Mouse (Mus musculus): ENCODE data around the gene Ppp4r2. TPM values are rescaled to one million over a fixed set of nuclear protein-coding genes. Genes with fewer than 3 reads are reported as not detected.

Ppp4r2 gene
- total and polyA plus RNA-seq, 2 experiments from 2014 or later, result 11.2 to 17.6 TPM

DNA sequence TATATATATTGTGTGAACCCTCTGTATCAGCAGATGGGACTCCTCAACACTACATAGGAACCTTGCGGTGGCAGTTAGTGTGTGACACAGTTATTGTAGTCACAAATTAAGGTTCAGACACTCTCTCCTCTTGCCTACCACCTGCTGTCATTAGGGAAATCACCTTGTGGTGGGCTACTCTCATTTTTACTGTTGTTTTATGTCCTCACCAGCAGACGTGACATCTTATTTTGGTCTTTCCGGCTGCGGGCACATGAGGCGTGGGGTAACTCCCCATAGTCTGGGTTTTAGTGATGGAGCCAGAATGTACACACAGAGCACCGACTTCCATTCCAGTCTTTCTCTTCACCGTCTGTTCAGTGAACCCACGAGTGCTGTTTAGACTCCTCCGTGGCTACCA lies 26.2 kb upstream of the Ppp4r2 start:
- WGBS, result 88% methylated on average over 9 of the region's 9 CpGs

GRCm38 (mm10) chr6:100807746-100808145 lies 25.7 kb upstream of the Ppp4r2 start:
- 38% methylated on average over 1 of the region's 1 CpGs for WGBS
- no peak for TF ChIP-seq EP300 (IDR thresholded peaks at IDR 0.05; ENCODE audit: low read depth)
- TF ChIP-seq CTCF (IDR thresholded peaks at IDR 0.05; ENCODE audit: low read depth), result no peak

More for the DNA sequence above, 26.2 kb upstream of the Ppp4r2 start:
- Histone ChIP-seq H3K36me3 (replicated peaks; ENCODE audit: control insufficient read depth, insufficient read depth, low read length) (no peaks in the 10 kb centered on the region), H3K9me3 (replicated peaks; ENCODE audit: control insufficient read depth, low read length) (no peaks in the 10 kb centered on the region), H3K4me1 (ENCODE audit: control insufficient read depth, insufficient read depth) (no peaks in the 10 kb centered on the region), H3K4me2 (ENCODE audit: low read depth, low read length) (no peak overlapping the region), H3K4me3 (ENCODE audit: low read depth, low read length) (no peak overlapping the region), H3K27me3 (ENCODE audit: control insufficient read depth, insufficient read depth, low read length) (no peaks in the 10 kb centered on the region), H3K9ac (replicated peaks; ENCODE audit: low read depth, low read length) (no peak overlapping the region), H3K27ac (ENCODE audit: low read depth) (no peak overlapping the region)
- no peak for TF ChIP-seq EP300 (IDR thresholded peaks at IDR 0.05; ENCODE audit: low read depth)
- no peak for TF ChIP-seq CTCF (IDR thresholded peaks at IDR 0.05; ENCODE audit: low read depth)
- DNase-seq (ENCODE audit: low spot score) (no peak), ATAC-seq (ENCODE audit: insufficient read depth, low read depth) (no peak)

GRCm38 (mm10) chr6:100808221-100808778 lies 25.1 kb upstream of the Ppp4r2 start:
- H3K9me3 ChIP-seq (replicated peaks; ENCODE audit: control insufficient read depth, low read length), result no peaks in the 10 kb centered on the region
- WGBS, result 81% methylated on average over 6 of the region's 6 CpGs
- no peaks in the 10 kb centered on the region for H3K36me3 ChIP-seq (replicated peaks; ENCODE audit: control insufficient read depth, insufficient read depth, low read length)
- ATAC-seq (ENCODE audit: insufficient read depth, low read depth) (no peak), DNase-seq (ENCODE audit: low spot score) (no peak)
- no peak overlapping the region for H3K4me2 ChIP-seq (ENCODE audit: low read depth, low read length)
- H3K27ac ChIP-seq (ENCODE audit: low read depth), result no peak overlapping the region
- H3K9ac ChIP-seq (replicated peaks; ENCODE audit: low read depth, low read length), result no peak overlapping the region
- H3K4me3 ChIP-seq (ENCODE audit: low read depth, low read length), result no peak overlapping the region
- H3K27me3 ChIP-seq (ENCODE audit: control insufficient read depth, insufficient read depth, low read length), result no peaks in the 10 kb centered on the region
- TF ChIP-seq CTCF (IDR thresholded peaks at IDR 0.05; ENCODE audit: low read depth) (no peak), EP300 (IDR thresholded peaks at IDR 0.05; ENCODE audit: low read depth) (no peak)
- H3K4me1 ChIP-seq (ENCODE audit: control insufficient read depth, insufficient read depth), result no peaks in the 10 kb centered on the region

More at GRCm38 (mm10) chr6:100807746-100808145, 25.7 kb upstream of the Ppp4r2 start:
- no peaks in the 10 kb centered on the region for H3K36me3 ChIP-seq (replicated peaks; ENCODE audit: control insufficient read depth, insufficient read depth, low read length)
- H3K9me3 ChIP-seq (replicated peaks; ENCODE audit: control insufficient read depth, low read length), result no peaks in the 10 kb centered on the region
- ATAC-seq (ENCODE audit: insufficient read depth, low read depth) (no peak), DNase-seq (ENCODE audit: low spot score) (no peak)
- no peak overlapping the region for H3K9ac ChIP-seq (replicated peaks; ENCODE audit: low read depth, low read length)
- H3K27ac ChIP-seq (ENCODE audit: low read depth), result no peak overlapping the region
- H3K4me1 ChIP-seq (ENCODE audit: control insufficient read depth, insufficient read depth), result no peaks in the 10 kb centered on the region
- no peak overlapping the region for H3K4me2 ChIP-seq (ENCODE audit: low read depth, low read length)
- no peaks in the 10 kb centered on the region for H3K27me3 ChIP-seq (ENCODE audit: control insufficient read depth, insufficient read depth, low read length)
- H3K4me3 ChIP-seq (ENCODE audit: low read depth, low read length), result no peak overlapping the region

DNA sequence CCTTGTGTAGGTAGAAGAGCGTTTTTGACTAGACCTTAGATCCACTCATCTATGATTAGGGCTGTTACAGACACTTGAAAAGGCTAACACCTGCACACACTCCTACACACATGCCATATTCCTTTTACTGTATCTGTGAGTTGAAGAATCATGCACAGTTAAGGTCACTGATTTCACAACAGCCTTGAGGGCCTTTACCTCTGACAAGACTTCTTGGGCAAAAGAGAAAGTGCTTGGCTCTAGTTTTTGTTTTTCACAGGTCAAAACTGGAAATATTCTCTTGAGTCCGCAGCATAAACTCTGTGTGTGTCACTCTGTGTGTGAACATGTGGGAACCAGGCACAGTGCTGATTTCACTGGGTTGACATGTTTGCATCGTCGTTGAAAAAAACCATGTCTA lies 23.3 kb upstream of the Ppp4r2 start:
- Histone ChIP-seq H3K36me3 (replicated peaks; ENCODE audit: control insufficient read depth, insufficient read depth, low read length) (no peaks in the 10 kb centered on the region), H3K4me2 (ENCODE audit: low read depth, low read length) (no peak overlapping the region), H3K9ac (replicated peaks; ENCODE audit: low read depth, low read length) (no peak overlapping the region), H3K27me3 (ENCODE audit: control insufficient read depth, insufficient read depth, low read length) (no peaks in the 10 kb centered on the region), H3K4me1 (ENCODE audit: control insufficient read depth, insufficient read depth) (no peaks in the 10 kb centered on the region), H3K27ac (ENCODE audit: low read depth) (no peak overlapping the region), H3K9me3 (replicated peaks; ENCODE audit: control insufficient read depth, low read length) (no peaks in the 10 kb centered on the region), H3K4me3 (ENCODE audit: low read depth, low read length) (no peak overlapping the region)
- no peak for ATAC-seq (ENCODE audit: insufficient read depth, low read depth)
- no peak for DNase-seq (ENCODE audit: low spot score)
- 82% methylated on average over 4 of the region's 4 CpGs for WGBS
- TF ChIP-seq CTCF (IDR thresholded peaks at IDR 0.05; ENCODE audit: low read depth) (no peak), EP300 (IDR thresholded peaks at IDR 0.05; ENCODE audit: low read depth) (no peak)

DNA sequence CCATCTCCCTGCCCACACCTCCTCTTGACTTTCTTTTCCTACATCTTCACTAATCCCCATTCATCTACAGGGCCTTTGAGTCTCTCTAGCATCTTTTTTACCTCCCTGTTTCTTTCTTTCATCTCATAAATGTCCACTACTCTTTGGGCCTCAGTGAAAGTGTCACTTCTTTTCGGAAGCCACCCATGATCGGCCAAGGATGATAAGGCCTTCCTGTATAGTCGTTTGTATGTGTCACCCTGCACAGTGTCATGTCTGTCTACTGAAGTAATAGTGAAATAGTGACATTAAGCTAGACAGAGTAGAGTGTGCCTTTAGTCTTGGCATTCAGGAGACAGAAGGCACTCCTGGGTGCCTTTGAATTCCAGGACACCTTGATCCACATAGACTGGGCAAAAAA lies 21.7 kb upstream of the Ppp4r2 start:
- ATAC-seq (ENCODE audit: insufficient read depth, low read depth), result no peak

GRCm38 (mm10) chr6:100821367-100821766 lies 12.1 kb upstream of the Ppp4r2 start:
- Histone ChIP-seq H3K4me1 (ENCODE audit: control insufficient read depth, insufficient read depth) (no peaks in the 10 kb centered on the region), H3K4me2 (ENCODE audit: low read depth, low read length) (no peak overlapping the region), H3K9me3 (replicated peaks; ENCODE audit: control insufficient read depth, low read length) (no peaks in the 10 kb centered on the region), H3K9ac (replicated peaks; ENCODE audit: low read depth, low read length) (no peak overlapping the region), H3K27ac (ENCODE audit: low read depth) (no peak overlapping the region), H3K36me3 (replicated peaks; ENCODE audit: control insufficient read depth, insufficient read depth, low read length) (no peaks in the 10 kb centered on the region), H3K4me3 (ENCODE audit: low read depth, low read length) (no peak overlapping the region), H3K27me3 (ENCODE audit: control insufficient read depth, insufficient read depth, low read length) (no peaks in the 10 kb centered on the region)
- DNase-seq (ENCODE audit: low spot score), result no peak
- no peak for TF ChIP-seq CTCF (IDR thresholded peaks at IDR 0.05; ENCODE audit: low read depth)
- 72% methylated on average over 2 of the region's 2 CpGs for WGBS
- no peak for ATAC-seq (ENCODE audit: insufficient read depth, low read depth)

More for the DNA sequence above, 21.7 kb upstream of the Ppp4r2 start:
- no peaks in the 10 kb centered on the region for H3K36me3 ChIP-seq (replicated peaks; ENCODE audit: control insufficient read depth, insufficient read depth, low read length)
- H3K9ac ChIP-seq (replicated peaks; ENCODE audit: low read depth, low read length), result no peak overlapping the region
- no peak overlapping the region for H3K4me3 ChIP-seq (ENCODE audit: low read depth, low read length)
- WGBS, result 60% methylated on average over 3 of the region's 3 CpGs
- H3K27ac ChIP-seq (ENCODE audit: low read depth), result no peak overlapping the region
- H3K9me3 ChIP-seq (replicated peaks; ENCODE audit: control insufficient read depth, low read length), result no peaks in the 10 kb centered on the region
- H3K4me1 ChIP-seq (ENCODE audit: control insufficient read depth, insufficient read depth), result no peaks in the 10 kb centered on the region
- no peaks in the 10 kb centered on the region for H3K27me3 ChIP-seq (ENCODE audit: control insufficient read depth, insufficient read depth, low read length)
- no peak for TF ChIP-seq EP300 (IDR thresholded peaks at IDR 0.05; ENCODE audit: low read depth)
- no peak for TF ChIP-seq CTCF (IDR thresholded peaks at IDR 0.05; ENCODE audit: low read depth)
- no peak for DNase-seq (ENCODE audit: low spot score)
- no peak overlapping the region for H3K4me2 ChIP-seq (ENCODE audit: low read depth, low read length)

All from heart, postnatal 0 days (tissue).